Mouse (Mus musculus) adipocyte (in vitro differentiated cells): ENCODE results near the gene Slk.
"Not testable (repeated sequence)": the region's sequence is repeated elsewhere in the genome, so short reads cannot be mapped to it uniquely, and the experiment has no call there.

Source experiments
- DNase-seq: peaks from one replicate; pipeline ENCODE4 v3.0.0-alpha.2; 2016; ENCODE audit warnings: low spot score

Slk gene

GRCm38 (mm10) chr19:47571981-47572380, 7.5 kb upstream of the Slk start:
- DNase-seq = not testable (repeated sequence)

GRCm38 (mm10) chr19:47573718-47574117, 5.8 kb upstream of the Slk start:
- DNase-seq = no peak

DNA sequence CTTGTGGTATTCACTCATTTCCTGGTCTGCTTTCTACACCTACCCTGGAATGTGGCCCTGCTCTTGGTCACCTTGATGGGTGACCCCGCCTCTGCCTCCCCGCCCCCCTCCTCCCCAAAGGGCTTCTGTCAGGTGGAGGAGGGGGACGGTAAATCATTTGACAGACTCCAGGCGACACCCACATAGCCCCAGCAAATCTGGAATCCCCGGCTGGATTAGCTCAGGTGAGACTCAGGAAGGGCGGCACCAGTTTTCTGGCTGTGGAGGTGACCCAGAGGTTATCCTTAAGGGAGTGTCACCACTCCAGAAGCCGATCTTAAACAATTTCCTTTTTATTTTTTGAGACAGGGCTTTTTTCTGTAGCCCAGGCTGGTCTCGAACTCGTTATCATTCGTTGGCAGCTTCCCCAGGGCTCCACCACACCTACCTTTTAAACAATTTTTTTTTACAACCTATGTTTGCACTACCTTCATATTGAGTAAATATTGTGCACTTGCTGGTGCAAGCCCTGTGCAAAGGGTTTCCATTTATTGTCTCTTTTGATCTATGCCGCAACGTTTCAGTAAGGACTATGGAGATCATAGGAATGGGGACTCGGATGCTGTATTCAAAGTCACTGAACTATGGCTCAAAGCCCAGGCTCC, 775 bp upstream of the Slk start:
- no peak for DNase-seq

DNA sequence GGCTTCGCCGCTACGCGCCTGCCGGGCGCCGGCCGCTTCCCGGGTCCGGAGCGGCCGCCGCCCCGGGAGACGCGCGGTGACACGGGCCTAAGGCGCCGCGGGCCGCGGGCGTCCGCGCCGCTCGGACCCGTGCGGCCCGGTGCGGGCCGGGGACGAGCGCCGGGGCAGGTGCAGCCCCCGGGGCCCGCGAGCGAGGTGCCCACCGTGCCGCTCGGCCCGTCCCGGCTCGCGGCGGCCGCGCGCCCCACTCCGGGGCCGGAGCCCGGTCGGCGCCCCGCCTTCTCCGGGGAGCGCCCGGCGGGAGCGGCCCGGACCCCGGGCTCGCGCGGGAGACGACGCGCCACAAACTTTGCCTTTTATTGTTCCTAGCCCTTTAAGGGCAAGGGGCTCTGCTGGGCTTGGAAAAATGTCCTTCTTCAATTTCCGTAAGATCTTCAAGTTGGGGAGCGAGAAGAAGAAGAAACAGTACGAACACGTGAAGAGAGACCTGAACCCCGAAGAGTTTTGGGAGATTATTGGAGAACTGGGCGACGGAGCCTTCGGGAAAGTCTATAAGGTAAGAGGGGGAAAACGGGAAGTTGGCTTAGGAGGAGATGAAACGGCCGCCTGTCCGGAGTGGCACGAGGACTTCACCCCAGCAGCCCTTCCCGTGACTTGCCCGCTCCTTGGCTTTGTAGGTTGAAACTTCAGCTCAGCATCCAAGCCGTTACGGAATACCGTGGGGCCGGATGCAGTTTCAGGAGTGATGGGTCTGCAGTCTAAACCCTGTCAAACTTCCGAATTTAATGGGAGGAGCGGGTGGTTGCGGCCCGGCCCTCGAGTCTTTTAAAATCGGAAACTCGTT, 532 bp downstream of the Slk start:
- DNase-seq = peak; percentile 52

- no peak for DNase-seq
Measured at GRCm38 (mm10) chr19:47585772-47586171, 6.3 kb downstream of the Slk start.

DNA sequence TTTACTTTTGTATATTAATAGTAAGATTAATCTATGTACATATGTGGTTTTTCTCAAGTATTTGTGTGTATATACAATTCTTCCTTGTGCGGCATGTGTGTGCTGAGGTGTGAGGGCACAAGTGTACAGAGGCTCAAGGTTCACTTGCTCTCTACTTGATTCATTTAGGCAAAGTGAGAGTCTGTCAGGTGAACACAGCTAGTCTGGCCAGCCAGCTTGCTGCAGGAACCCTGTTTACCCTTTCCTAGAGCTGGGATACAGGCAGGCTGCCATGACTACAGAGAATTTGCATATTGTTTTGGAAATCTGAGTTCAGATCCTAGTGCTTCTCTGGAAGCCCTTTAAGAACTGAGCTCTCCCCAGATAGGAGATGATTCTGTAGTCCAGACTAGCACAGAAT, 7.5 kb downstream of the Slk start:
- no peak for DNase-seq

DNA sequence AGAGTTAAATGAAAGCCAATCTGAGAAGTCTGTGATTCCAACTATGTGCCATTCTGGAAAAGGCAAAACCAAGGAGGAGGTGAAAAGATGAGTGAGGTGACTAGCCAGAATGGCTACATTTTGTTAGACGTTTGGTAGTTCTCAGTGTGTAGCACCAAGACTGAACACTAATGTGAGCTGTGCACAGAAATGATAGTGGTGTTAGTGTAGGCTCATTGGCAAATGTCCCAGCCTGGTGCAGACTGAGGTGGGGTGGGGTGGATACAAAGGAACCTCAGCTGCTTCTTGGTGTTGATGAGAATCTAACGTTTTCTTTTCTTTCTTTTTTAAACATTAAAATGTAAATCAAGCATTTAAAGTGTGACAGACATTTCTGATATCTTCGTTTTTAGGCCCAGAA, 29.0 kb downstream of the Slk start:
- DNase-seq = no peak

DNA sequence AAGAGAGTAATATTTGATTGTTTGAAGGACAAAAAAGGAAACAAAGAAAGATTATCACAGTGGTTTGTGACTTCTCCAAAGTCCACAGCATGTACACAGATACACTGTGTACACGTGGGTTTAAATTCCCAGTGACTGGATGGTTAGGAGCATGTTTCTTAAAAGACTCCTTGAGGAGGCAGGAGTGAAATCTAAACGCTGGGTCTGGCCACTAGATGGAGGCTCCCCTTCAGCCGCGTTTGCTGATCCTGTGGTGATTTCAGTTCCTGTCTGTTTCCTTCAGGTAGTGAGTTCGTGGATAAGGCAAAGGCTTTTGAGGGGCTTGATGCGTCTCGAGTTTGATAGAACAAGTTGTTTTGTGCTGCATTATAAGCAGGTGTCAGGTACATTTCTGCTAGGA, 34.0 kb downstream of the Slk start:
- no peak for DNase-seq

GRCm38 (mm10) chr19:47621478-47621877, 42.0 kb downstream of the Slk start:
- no peak for DNase-seq

- no peak for DNase-seq
Measured at GRCm38 (mm10) chr19:47624940-47625711, 45.6 kb downstream of the Slk start.

GRCm38 (mm10) chr19:47627450-47627849, 48.0 kb downstream of the Slk start:
- DNase-seq = no peak

GRCm38 (mm10) chr19:47629068-47629467, 49.6 kb downstream of the Slk start:
- no peak for DNase-seq

GRCm38 (mm10) chr19:47630381-47630780, 50.9 kb downstream of the Slk start:
- no peak for DNase-seq

DNA sequence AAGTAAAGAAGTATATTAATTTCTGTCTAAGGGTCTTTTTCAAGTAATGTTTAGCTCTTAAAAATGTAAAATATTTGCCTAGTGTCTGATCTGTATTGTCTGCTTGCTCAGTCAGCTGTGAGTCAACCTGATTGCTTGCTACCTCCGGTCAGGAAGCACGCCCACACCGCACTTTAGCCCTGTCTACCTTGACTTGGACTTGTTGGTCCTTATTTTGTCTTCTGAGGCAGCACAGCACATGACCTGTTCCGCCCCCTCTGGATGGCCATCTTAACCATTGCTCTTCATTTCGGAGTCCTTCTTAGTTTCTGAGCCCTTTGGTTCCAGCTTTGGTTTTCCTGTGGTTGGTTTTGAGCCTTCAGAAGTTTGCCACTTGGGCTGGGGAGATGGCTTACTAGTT, 52.3 kb downstream of the Slk start:
- DNase-seq = no peak

- DNase-seq = no peak
Measured at GRCm38 (mm10) chr19:47635380-47635779, 55.9 kb downstream of the Slk start.

GRCm38 (mm10) chr19:47643910-47644309, 64.4 kb downstream of the Slk start:
- DNase-seq = no peak

DNA sequence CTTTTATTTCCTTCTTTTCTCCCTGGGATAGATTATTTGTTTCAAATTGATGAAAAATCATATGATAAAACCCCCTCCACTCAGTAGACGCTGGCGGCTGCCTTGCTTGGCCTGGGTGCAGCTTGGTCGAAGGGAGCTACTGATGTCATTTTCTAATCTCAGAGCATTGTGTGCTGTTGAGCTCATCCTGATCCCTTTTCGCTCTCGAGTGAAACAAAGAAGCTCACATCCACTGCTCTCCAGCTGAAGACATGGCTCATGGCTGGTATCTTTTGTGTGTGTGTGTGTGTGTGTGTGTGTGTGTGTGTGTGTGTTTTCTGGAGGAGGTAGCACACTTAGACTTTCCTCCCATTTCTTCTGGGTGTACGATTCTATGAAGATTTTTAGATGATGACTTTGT, 66.1 kb downstream of the Slk start:
- no peak for DNase-seq

DNA sequence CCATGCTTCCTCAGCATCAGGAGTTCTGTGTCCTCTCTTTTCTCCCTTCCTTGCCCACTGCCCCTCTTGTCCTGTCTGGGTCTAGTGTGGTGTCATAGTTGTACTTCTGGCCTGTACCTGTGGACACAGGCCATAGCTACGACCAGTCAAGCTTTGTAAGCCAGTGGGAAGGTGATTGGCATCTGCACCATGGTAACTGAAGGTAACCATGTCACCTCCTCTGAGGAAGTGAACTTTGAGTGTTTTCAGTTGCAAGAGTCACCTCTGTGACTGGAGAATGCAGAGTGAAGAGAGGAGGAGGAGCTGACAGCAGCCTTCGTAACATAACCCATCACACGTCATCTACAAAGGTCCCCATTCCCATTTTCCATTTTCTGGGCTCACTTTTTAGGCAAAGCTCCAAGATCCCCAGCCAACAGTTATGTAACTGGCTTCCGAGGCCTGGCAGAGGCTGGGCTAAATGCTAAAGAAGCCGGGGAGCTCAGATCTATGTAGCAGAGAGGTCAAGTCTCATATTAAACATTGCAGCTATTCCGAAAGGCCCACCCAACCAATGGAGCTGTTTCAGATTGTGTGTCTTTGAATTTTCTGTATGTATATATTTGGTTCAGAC, 67.1 kb downstream of the Slk start:
- peak; percentile 55 for DNase-seq

DNA sequence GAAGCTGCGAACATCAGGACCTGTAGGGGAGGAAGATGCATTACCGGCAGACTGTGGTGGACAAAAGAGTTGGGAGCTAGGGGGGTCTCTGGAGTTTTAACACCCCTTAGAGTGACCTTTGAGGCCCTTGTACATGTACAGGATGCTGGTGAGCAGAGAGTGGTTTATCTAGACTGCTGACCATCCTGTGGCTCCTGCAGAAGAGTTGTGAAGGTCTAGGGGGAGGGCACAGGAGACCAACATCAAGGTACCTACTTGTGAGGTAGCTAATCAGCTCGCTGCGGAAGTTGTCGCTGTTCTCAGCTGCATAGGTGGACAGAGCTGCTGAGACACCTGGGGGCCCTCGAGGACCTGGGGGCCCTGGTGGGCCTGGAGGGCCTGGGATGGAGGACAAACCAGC, 69.6 kb downstream of the Slk start:
- no peak for DNase-seq

DNA sequence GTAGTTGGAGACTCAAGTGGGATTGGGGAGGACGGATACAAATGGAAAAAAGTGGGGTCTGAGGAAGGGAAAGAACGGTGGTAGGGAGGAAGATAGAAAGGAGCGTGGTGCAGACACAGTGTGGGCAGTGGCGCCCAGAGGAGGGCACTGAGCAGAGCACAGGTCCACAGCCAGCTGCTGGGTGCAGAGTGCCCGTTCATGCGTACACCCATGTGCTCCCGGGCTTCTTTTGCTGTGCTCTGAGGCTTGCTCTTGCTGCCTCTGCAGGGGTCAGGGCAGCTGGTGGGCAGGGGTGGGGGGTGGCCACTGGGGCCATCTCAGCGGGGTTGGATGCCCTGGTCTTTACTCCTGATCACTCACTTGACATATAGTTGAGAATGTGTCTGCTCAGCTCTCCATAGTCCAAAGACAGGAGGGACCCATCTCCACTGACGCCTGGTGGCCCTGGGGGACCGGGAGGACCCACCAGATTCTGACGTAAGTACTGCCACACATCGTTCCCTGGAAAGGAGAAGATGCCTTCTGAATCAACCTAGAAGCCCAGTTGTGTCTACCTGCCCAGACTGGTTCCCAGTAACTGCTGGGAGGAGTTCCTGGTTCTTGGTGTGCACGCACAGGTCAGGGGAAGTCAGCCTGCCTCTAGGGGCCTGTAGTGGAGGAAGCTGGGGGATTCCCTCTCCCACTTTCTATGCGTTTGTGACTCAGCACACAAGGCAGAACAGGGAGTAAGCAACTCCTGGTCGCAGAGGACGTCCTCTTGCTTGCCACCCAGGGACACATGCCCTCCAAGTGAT, 71.1 kb downstream of the Slk start:
- no peak for DNase-seq

GRCm38 (mm10) chr19:47651160-47651480, 71.6 kb downstream of the Slk start:
- no peak for DNase-seq

DNA sequence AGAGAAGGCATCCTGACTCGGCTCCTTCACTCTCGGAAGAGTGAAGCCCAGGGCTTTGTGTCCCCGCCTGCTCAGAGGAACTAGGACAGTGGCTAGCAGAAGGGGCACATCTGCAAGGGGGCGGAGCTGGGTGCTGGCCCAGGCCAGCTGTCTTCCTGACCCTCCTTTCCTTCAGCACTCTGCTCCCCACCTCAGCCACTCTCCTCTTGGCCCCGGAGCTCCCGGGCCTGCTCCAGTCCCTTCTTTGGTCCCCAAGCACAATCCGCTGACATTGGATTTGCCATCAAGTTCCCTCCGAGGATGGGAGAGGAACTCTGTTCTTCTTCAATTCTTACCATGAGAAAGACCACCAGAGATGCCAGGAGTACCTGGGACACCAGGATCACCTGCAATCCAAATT, 72.8 kb downstream of the Slk start:
- DNase-seq = no peak
